Mouse (Mus musculus) fibroblast of lung, adult 2 months (primary cell): ENCODE measurements around the gene Foxa3.
"Not testable (repeated sequence)": the region's sequence is repeated elsewhere in the genome, so short reads cannot be mapped to it uniquely, and the experiment has no call there.

Source experiments
- DNase-seq: peaks from one replicate; pipeline ENCODE4 v3.0.0-alpha.2; 2011; ENCODE audit warnings: low read depth

Foxa3 gene

GRCm38 (mm10) chr7:19023357-19023814 is at the start of gene Foxa3:
Gene Foxa3, minus strand, starts transcription at chr7:19023538.
- no peak for DNase-seq

- DNase-seq = not testable (repeated sequence)
These were observed 47.7 kb upstream of the Foxa3 start for GRCm38 (mm10) chr7:19071024-19071423.

GRCm38 (mm10) chr7:19069500-19069899 is 46.2 kb upstream of the Foxa3 start:
- DNase-seq = no peak

- DNase-seq = peak; percentile 60
These were observed 45.4 kb upstream of the Foxa3 start for GRCm38 (mm10) chr7:19068707-19069106.

GRCm38 (mm10) chr7:19067935-19068334 is 44.6 kb upstream of the Foxa3 start:
- DNase-seq = no peak

GRCm38 (mm10) chr7:19067063-19067462 is 43.7 kb upstream of the Foxa3 start:
- DNase-seq = no peak

- DNase-seq = no peak
These were observed 42.6 kb upstream of the Foxa3 start for GRCm38 (mm10) chr7:19065896-19066295.

- no peak for DNase-seq
These were observed 34.1 kb upstream of the Foxa3 start for GRCm38 (mm10) chr7:19057405-19057804.

- no peak for DNase-seq
These were observed 31.8 kb upstream of the Foxa3 start for GRCm38 (mm10) chr7:19055108-19055507.

GRCm38 (mm10) chr7:19054777-19055076 is 31.4 kb upstream of the Foxa3 start:
- DNase-seq = no peak

GRCm38 (mm10) chr7:19054047-19054776 is 30.9 kb upstream of the Foxa3 start, which contains the start of gene Rsph6a:
Gene Rsph6a, plus strand, starts transcription at chr7:19054690.
- no peak for DNase-seq

GRCm38 (mm10) chr7:19053136-19053532 is 29.8 kb upstream of the Foxa3 start:
- DNase-seq = no peak

GRCm38 (mm10) chr7:19052345-19053135 is 29.2 kb upstream of the Foxa3 start:
- DNase-seq = no peak

GRCm38 (mm10) chr7:19051161-19051560 is 27.8 kb upstream of the Foxa3 start:
- no peak for DNase-seq

- no peak for DNase-seq
These were observed 26.8 kb upstream of the Foxa3 start for GRCm38 (mm10) chr7:19050172-19050571.

GRCm38 (mm10) chr7:19049252-19049651 is 25.9 kb upstream of the Foxa3 start:
- DNase-seq = no peak

GRCm38 (mm10) chr7:19048006-19048527 is 24.7 kb upstream of the Foxa3 start:
- no peak for DNase-seq

GRCm38 (mm10) chr7:19046286-19047069 is 23.1 kb upstream of the Foxa3 start:
- DNase-seq = no peak

GRCm38 (mm10) chr7:19044616-19045015 is 21.3 kb upstream of the Foxa3 start:
- DNase-seq = no peak

GRCm38 (mm10) chr7:19031641-19032040 is 8.3 kb upstream of the Foxa3 start:
- DNase-seq = no peak

GRCm38 (mm10) chr7:19029084-19029653 is 5.8 kb upstream of the Foxa3 start:
- DNase-seq = no peak

- no peak for DNase-seq
These were observed 4.7 kb upstream of the Foxa3 start for GRCm38 (mm10) chr7:19028067-19028466.
